Mouse (Mus musculus) liver, embryonic 15.5 days (tissue): ENCODE measurements around the gene Dnah5. TPM values are rescaled to one million over a fixed set of nuclear protein-coding genes. Genes with fewer than 3 reads are reported as not detected.

Experiments used
- ATAC-seq: fragments of 200-750 bp; cut with Nextera tagmentation; 2 replicates; pipeline ENCODE4 v1.8.0; 2017; ENCODE audit warnings: moderate number of reproducible peaks, mild to moderate bottlenecking, moderate library complexity; ENCODE audit not compliant: insufficient read depth
- H3K27ac ChIP-seq: fragments of 300-500 bp; sonication (generic); replicated peaks from 2 replicates; pipeline ENCODE4 v1.5.1; 2015; ENCODE audit warnings: mild to moderate bottlenecking, inconsistent platforms
- H3K27me3 ChIP-seq: fragments of 300-500 bp; sonication (generic); 2 replicates; pipeline ENCODE4 v1.6.1; 2015; ENCODE audit warnings: mild to moderate bottlenecking, inconsistent platforms
- H3K36me3 ChIP-seq: fragments of 300-500 bp; sonication (generic); replicated peaks from 2 replicates; pipeline ENCODE4 v1.6.1; 2015; ENCODE audit warnings: moderate library complexity, mild to moderate bottlenecking, inconsistent platforms
- H3K4me1 ChIP-seq: fragments of 300-500 bp; sonication (generic); replicated peaks from 2 replicates; pipeline ENCODE4 v1.6.1; 2015; ENCODE audit warnings: inconsistent platforms
- H3K4me2 ChIP-seq: fragments of 300-500 bp; sonication (generic); 2 replicates; pipeline ENCODE4 v1.6.1; 2015; ENCODE audit warnings: moderate library complexity, mild to moderate bottlenecking, inconsistent platforms
- H3K4me3 ChIP-seq: fragments of 300-500 bp; sonication (generic); replicated peaks from 2 replicates; pipeline ENCODE4 v1.5.1; 2015; ENCODE audit warnings: mild to moderate bottlenecking, inconsistent platforms
- H3K9ac ChIP-seq: fragments of 300-500 bp; sonication (generic); 2 replicates; pipeline ENCODE4 v1.6.1; 2015; ENCODE audit warnings: moderate library complexity, mild to moderate bottlenecking, inconsistent platforms
- H3K9me3 ChIP-seq: fragments of 300-500 bp; sonication (generic); replicated peaks from 2 replicates; pipeline ENCODE4 v1.6.1; 2016; ENCODE audit warnings: inconsistent platforms
- WGBS: fragments of 180-500 bp; shearing (Covaris S2); methylation state at CpG from one replicate; pipeline ENCODE4 v1.1.7; 2015; ENCODE audit warnings: mixed read lengths; ENCODE audit not compliant: insufficient replicate concordance; 5-methylcytosine and 5-hydroxymethylcytosine counted together
- polyA plus RNA-seq: library from polyadenylated mRNA; unstranded; fragments of >200 nt; fragmentation: Nextera tagmentation; extraction: Ambion mirVana; gene quantifications from 2 replicates; pipeline ENCODE4 v1.2.1, GENCODE M21; 2015

The Dnah5 gene
- polyA plus RNA-seq, 1 experiment from 2014 or later = not detected

DNA sequence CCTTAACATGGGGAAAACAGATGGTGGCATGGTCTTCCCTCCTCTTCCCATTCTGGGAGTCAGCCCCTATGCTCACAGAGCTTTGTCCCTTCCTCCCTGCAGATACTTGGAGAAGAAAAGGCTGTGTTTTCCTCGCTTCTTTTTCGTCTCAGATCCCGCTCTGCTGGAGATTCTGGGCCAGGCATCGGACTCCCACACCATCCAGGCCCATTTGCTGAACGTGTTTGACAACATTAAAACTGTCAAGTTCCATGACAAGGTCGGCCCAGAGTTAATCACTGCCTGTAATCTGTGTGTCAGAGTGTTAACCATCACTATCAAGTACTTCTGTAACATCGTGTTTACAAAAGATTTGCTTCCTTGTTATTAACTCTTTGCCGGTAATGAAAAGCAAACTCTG, 103.6 kb downstream of the Dnah5 start:
- no peak for ATAC-seq

DNA sequence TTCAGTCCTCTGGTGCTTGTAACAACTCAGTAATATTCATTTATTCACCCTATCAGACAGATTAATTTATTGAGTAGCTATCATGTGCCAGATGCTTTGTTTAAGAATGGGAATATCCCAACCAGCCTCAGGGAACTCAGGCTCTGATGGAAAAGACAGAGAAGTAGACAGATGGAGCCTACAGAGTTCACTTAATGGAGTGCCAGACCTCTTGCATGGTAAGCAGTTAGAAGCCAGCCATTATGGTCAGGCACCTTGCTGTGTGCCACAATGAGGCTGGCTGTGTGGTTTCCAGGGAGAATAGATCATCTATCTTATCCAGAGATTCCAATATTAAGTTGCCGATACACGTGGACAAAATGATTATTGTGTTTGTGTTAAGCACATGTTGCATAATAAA, 104.3 kb downstream of the Dnah5 start:
- no peak overlapping the region for H3K4me2 ChIP-seq
- H3K27me3 ChIP-seq = no peaks in the 10 kb centered on the region
- no peaks in the 10 kb centered on the region for H3K36me3 ChIP-seq
- no peak for ATAC-seq
- WGBS = 68% methylated on average over 2 of the region's 2 CpGs
- no peak overlapping the region for H3K27ac ChIP-seq
- no peak overlapping the region for H3K9ac ChIP-seq
- H3K4me3 ChIP-seq = no peak overlapping the region
- no peaks in the 10 kb centered on the region for H3K9me3 ChIP-seq
- no peaks in the 10 kb centered on the region for H3K4me1 ChIP-seq

More for the DNA sequence above, 103.6 kb downstream of the Dnah5 start:
- no peaks in the 10 kb centered on the region for H3K9me3 ChIP-seq
- H3K36me3 ChIP-seq = no peaks in the 10 kb centered on the region
- no peak overlapping the region for H3K9ac ChIP-seq
- no peak overlapping the region for H3K27ac ChIP-seq
- H3K4me2 ChIP-seq = no peak overlapping the region
- 55% methylated on average over 8 of the region's 8 CpGs for WGBS
- no peaks in the 10 kb centered on the region for H3K27me3 ChIP-seq
- H3K4me1 ChIP-seq = no peaks in the 10 kb centered on the region
- H3K4me3 ChIP-seq = no peak overlapping the region

DNA sequence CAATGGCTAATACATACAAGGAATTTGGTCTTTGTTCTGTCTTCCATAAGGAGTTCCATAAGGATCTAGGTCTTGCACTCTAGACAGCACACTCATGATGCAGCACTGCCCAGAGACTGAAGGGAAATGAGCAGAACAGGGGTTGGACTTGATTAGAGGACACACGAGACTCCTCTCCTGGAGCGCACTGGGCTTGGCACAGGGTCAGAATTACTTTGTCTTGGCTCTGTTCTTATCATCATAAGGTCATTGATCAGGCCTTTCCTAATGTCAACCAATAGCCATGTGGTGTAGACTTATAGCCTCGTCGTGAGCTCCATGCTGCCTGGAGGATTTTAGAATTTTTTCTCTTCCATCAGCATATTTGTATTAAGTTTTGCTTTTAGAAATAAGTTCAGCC, 107.0 kb downstream of the Dnah5 start:
- H3K4me2 ChIP-seq = no peak overlapping the region
- no peaks in the 10 kb centered on the region for H3K36me3 ChIP-seq
- no peak overlapping the region for H3K27ac ChIP-seq
- ATAC-seq = no peak
- no peak overlapping the region for H3K9ac ChIP-seq
- no peaks in the 10 kb centered on the region for H3K9me3 ChIP-seq
- H3K4me1 ChIP-seq = no peaks in the 10 kb centered on the region
- WGBS = 51% methylated on average over 4 of the region's 4 CpGs
- no peaks in the 10 kb centered on the region for H3K27me3 ChIP-seq
- no peak overlapping the region for H3K4me3 ChIP-seq

DNA sequence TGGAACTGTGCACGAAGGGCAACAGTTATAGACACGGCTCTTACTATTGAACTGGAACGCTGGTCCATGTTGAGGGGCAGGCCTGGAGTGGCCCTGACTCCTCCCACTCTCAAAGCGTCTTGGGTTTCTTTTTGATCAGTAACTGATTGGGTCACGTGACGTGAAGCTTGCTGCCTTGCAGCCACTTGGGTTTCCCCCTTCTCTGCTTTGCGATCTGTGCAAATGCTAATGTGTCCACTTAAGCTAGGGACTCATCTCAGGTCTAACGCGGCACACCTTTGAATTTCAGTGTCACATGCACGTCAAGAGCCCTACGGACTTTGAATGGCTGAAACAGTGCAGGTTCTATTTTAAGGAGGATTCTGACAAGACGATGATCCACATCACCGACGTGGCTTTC, 109.9 kb downstream of the Dnah5 start:
- H3K9me3 ChIP-seq = no peaks in the 10 kb centered on the region
- no peaks in the 10 kb centered on the region for H3K27me3 ChIP-seq
- no peak overlapping the region for H3K9ac ChIP-seq
- no peaks in the 10 kb centered on the region for H3K36me3 ChIP-seq
- no peak overlapping the region for H3K4me3 ChIP-seq
- no peak overlapping the region for H3K4me2 ChIP-seq
- no peak for ATAC-seq
- H3K27ac ChIP-seq = no peak overlapping the region
- no peaks in the 10 kb centered on the region for H3K4me1 ChIP-seq
- 60% methylated on average over 14 of the region's 14 CpGs for WGBS

DNA sequence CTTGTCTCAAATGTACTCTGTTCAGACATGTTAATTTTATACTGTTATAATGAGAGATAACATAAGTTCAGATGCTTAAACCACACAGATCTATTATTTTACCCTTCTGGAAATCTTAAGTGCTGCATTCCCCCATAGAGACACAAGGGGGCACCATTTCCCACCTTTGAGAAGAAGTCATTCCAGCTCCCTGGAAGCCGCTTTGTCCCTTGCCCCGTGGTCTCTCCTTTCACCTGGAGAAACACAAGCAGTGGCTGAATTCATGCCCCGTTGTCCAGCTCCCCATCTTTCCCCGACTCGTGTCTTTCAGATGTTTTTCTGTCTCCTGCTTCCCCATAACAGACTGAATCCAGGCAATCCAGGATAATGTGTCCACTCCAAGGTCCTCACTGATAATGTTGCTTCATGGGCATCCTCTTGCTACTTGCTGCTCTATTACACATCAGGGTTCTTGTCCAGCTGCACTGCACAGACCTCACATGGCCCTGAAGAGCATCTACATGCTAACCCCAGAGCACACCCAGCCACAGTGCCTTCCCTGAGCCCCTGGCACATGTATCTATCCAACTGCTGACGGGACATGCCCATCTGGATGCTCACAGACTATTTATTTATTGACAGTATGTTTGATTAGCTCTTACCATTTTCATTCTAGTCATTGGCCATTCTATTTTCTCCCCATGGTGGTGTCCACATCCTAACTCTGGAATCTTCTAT, 112.4 kb downstream of the Dnah5 start:
- Histone ChIP-seq H3K27ac (no peak overlapping the region), H3K36me3 (no peaks in the 10 kb centered on the region), H3K9ac (no peak overlapping the region), H3K4me3 (no peak overlapping the region), H3K9me3 (no peaks in the 10 kb centered on the region), H3K4me1 (no peaks in the 10 kb centered on the region), H3K4me2 (no peak overlapping the region), H3K27me3 (no peaks in the 10 kb centered on the region)
- WGBS = 23% methylated on average over 6 of the region's 6 CpGs
- no peak for ATAC-seq

DNA sequence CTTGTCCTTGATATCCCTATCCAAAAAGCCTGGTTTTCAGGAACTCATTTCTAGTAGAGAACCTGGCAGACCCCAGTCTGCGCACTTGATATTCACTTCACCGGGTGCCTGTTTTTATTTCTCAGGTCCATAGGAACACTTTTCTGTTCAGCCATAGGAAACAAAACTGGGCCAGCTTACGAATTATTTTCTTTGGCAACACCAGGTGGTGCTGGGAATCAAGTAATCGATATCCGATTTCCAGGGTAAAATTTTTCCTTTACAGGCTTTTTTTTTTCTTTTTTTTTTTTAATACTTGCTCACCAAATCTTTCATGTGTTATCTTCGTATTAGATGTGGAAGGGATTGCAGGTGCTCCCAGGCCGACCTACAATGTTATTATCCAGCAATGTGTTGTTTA, 119.0 kb downstream of the Dnah5 start:
- Histone ChIP-seq H3K4me2 (no peak overlapping the region), H3K36me3 (no peaks in the 10 kb centered on the region), H3K4me1 (no peaks in the 10 kb centered on the region), H3K27ac (no peak overlapping the region), H3K4me3 (no peak overlapping the region), H3K9ac (no peak overlapping the region), H3K27me3 (no peaks in the 10 kb centered on the region), H3K9me3 (no peaks in the 10 kb centered on the region)
- ATAC-seq = no peak
- 68% methylated on average over 7 of the region's 7 CpGs for WGBS

DNA sequence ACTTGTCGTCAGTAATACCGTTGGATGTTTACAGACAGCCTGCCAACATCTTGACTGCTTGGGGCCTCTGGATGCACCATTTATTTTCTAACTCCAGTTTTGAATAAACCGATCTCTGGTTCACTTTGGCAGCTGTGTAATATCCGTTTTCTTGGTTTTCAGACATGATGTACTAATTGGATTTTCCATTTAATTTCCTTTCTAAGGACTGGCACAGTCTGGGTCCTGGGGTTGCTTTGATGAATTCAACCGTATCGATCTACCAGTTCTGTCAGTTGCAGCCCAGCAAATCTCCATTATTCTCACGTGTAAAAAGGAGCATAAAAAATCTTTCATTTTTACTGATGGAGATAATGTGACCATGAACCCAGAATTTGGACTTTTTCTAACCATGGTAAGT, 123.4 kb downstream of the Dnah5 start:
- WGBS = 61% methylated on average over 7 of the region's 7 CpGs

DNA sequence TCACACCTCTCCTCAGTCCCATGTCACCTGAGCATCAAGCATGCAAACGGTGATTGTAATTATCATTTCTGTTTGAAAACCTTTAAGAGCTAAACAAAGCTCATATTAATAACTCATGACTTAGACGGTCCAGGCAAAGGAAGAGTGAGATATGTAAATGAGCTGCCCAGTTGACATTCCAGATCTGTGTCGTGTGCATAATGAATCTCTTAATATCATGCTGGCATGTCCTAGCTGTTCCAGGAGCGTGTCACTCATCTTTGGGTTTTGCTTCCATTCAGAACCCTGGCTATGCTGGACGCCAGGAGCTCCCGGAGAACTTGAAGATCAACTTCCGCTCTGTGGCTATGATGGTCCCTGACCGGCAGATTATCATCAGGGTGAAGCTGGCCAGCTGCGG, 123.9 kb downstream of the Dnah5 start:
- 68% methylated on average over 9 of the region's 9 CpGs for WGBS
- Histone ChIP-seq H3K9me3 (no peaks in the 10 kb centered on the region), H3K27me3 (no peaks in the 10 kb centered on the region), H3K27ac (no peak overlapping the region), H3K4me2 (no peak overlapping the region), H3K36me3 (no peaks in the 10 kb centered on the region), H3K4me3 (no peak overlapping the region), H3K9ac (no peak overlapping the region), H3K4me1 (no peaks in the 10 kb centered on the region)
- no peak for ATAC-seq

More for the DNA sequence above, 123.4 kb downstream of the Dnah5 start:
- Histone ChIP-seq H3K36me3 (no peaks in the 10 kb centered on the region), H3K9ac (no peak overlapping the region), H3K27me3 (no peaks in the 10 kb centered on the region), H3K27ac (no peak overlapping the region), H3K4me2 (no peak overlapping the region), H3K4me1 (no peaks in the 10 kb centered on the region), H3K9me3 (no peaks in the 10 kb centered on the region), H3K4me3 (no peak overlapping the region)
- ATAC-seq = no peak

DNA sequence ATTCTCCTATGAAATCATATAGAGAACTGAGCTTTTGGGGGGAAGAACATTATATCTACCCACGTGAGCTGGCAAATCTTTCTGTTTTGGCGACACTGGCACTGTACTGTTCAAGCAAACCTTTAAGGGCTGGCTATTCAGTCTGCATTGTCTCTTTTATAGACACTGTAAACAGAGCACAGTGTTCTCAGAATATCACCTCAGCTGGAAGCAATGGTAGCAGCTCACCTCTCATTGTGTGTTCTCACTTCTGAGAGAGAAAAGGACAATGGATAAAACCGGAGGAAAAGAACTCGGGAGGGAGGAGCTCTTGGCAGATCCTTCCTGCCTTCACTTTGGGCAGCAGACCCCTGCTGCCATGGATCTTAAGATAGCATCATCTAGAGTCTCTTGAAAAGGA, 137.6 kb downstream of the Dnah5 start:
- Histone ChIP-seq H3K4me3 (no peak overlapping the region), H3K27me3 (no peaks in the 10 kb centered on the region), H3K27ac (no peak overlapping the region), H3K9me3 (no peaks in the 10 kb centered on the region), H3K4me1 (no peaks in the 10 kb centered on the region), H3K9ac (no peak overlapping the region), H3K4me2 (no peak overlapping the region), H3K36me3 (no peaks in the 10 kb centered on the region)
- WGBS = 43% methylated on average over 4 of the region's 4 CpGs
- no peak for ATAC-seq

DNA sequence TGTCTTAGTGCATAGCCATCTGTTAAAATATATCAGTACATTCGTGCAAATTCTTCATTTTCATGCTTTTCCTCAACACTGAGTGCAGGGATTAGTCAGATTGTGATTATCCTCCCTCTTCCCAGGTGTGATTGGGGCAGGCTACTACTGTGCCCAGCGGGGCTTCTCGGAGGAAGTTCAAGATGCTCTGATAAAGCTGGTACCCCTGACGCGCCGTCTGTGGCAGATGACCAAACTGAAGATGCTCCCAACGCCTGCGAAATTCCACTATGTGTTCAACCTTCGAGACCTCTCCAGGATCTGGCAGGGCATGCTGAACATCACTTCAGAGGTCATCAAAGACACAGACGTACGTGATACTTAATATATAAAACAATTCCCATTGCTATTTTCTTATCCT, 164.0 kb downstream of the Dnah5 start:
- ATAC-seq = no peak
- H3K4me1 ChIP-seq = no peaks in the 10 kb centered on the region
- no peak overlapping the region for H3K4me3 ChIP-seq
- H3K27me3 ChIP-seq = no peaks in the 10 kb centered on the region
- 61% methylated on average over 11 of the region's 11 CpGs for WGBS
- H3K36me3 ChIP-seq = no peaks in the 10 kb centered on the region
- no peak overlapping the region for H3K4me2 ChIP-seq
- no peak overlapping the region for H3K27ac ChIP-seq
- no peaks in the 10 kb centered on the region for H3K9me3 ChIP-seq
- no peak overlapping the region for H3K9ac ChIP-seq

DNA sequence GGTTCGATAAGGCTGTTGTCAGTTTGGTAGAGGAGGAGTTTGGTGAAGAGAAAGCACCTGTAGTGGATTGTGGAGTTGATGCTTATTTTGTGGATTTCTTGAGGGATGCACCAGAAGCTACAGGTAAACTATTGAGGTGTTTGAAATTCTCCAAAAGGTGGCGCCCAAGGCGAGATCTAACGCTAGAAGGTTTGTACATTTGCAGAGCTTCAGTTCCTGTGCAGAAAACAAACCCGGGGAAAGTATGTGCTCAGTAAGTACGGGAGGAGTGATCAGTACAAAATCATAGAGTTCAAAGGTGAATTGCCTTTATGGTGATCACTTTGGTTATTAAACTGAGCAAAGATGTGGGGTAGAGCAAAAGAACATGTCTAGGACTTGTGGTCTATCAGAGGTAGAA, 166.9 kb downstream of the Dnah5 start:
- Histone ChIP-seq H3K36me3 (no peaks in the 10 kb centered on the region), H3K4me2 (no peak overlapping the region), H3K27ac (no peak overlapping the region), H3K9ac (no peak overlapping the region), H3K4me1 (no peaks in the 10 kb centered on the region), H3K4me3 (no peak overlapping the region), H3K9me3 (no peaks in the 10 kb centered on the region), H3K27me3 (no peaks in the 10 kb centered on the region)
- ATAC-seq = no peak
- 68% methylated on average over 6 of the region's 6 CpGs for WGBS

DNA sequence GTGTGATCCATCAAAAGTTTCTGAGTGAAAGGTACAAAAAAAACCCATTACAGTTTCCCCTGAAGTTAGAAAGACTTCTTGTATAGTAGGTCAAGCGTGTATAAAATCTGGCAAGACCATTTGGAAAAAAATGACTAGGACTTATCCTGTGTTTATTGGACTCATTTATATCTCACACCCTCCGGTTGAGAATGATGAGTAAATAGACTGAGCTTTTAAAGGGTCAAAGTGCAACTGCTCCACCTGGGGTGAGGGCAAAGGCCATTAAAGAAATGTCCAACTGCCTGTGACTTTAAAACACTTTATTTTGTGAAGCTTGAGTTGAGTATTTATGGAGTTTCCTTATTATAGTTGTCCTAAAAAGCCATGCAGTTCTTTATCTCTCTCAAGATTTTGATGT, 168.0 kb downstream of the Dnah5 start:
- H3K4me1 ChIP-seq = no peaks in the 10 kb centered on the region
- no peaks in the 10 kb centered on the region for H3K36me3 ChIP-seq
- H3K4me2 ChIP-seq = no peak overlapping the region
- no peak for ATAC-seq
- H3K27ac ChIP-seq = no peak overlapping the region
- H3K27me3 ChIP-seq = no peaks in the 10 kb centered on the region
- WGBS = 49% methylated on average over 2 of the region's 2 CpGs
- no peaks in the 10 kb centered on the region for H3K9me3 ChIP-seq
- no peak overlapping the region for H3K9ac ChIP-seq
- H3K4me3 ChIP-seq = no peak overlapping the region
